Mouse (Mus musculus): Measurements from ENCODE around the gene Wdhd1. TPM values are rescaled to one million over a fixed set of nuclear protein-coding genes. Genes with fewer than 3 reads are reported as not detected.
"Not testable (repeated sequence)": the region's sequence is repeated elsewhere in the genome, so short reads cannot be mapped to it uniquely, and the experiment has no call there.

The Wdhd1 gene
- total RNA-seq (2021): 1 to 10 TPM; 2.0 to 3.0 TPM
- 0.13 and 0.28 TPM in 2 replicates for polyA plus RNA-seq (2012; rRNA removed)
- long read RNA-seq, full-length matches to known transcripts: 2 of 2 reads
- long read RNA-seq, partial matches to known transcripts: 0 of 2 reads
- long read RNA-seq, other reads (novel, unspliced or antisense): 0 of 2 reads

- peak; percentile 98 for DNase-seq
These were observed at the start of gene Wdhd1, which contains the start of gene Socs4 for GRCm38 (mm10) chr14:47276637-47277393. Gene Wdhd1, minus strand, starts transcription at chr14:47276857. Gene Socs4, plus strand, starts transcription at chr14:47276931.

GRCm38 (mm10) chr14:47325965-47326761 is 49.5 kb upstream of the Wdhd1 start:
- DNase-seq: no peak

- DNase-seq: not testable (repeated sequence)
These were observed 44.9 kb upstream of the Wdhd1 start for GRCm38 (mm10) chr14:47321581-47321980.

- DNase-seq: no peak
These were observed 42.7 kb upstream of the Wdhd1 start for GRCm38 (mm10) chr14:47319362-47319761.

- no peak for DNase-seq
These were observed 33.9 kb upstream of the Wdhd1 start for GRCm38 (mm10) chr14:47310342-47311181.

GRCm38 (mm10) chr14:47309061-47309460 is 32.4 kb upstream of the Wdhd1 start:
- no peak for DNase-seq

GRCm38 (mm10) chr14:47307669-47308068 is 31.0 kb upstream of the Wdhd1 start:
- DNase-seq: no peak

- DNase-seq: no peak
These were observed 29.3 kb upstream of the Wdhd1 start for GRCm38 (mm10) chr14:47305933-47306332.

- no peak for DNase-seq
These were observed 28.3 kb upstream of the Wdhd1 start for GRCm38 (mm10) chr14:47304814-47305405.

- no peak for DNase-seq
These were observed 26.4 kb upstream of the Wdhd1 start for GRCm38 (mm10) chr14:47302885-47303680.

- peak; percentile 51 for DNase-seq
These were observed 22.2 kb upstream of the Wdhd1 start for GRCm38 (mm10) chr14:47298819-47299261.

- DNase-seq: no peak
These were observed 21.7 kb upstream of the Wdhd1 start for GRCm38 (mm10) chr14:47298408-47298792.

- peak; percentile 95 for DNase-seq
These were observed 21.2 kb upstream of the Wdhd1 start, which contains the start of gene Mapk1ip1l for GRCm38 (mm10) chr14:47297785-47298407. Gene Mapk1ip1l, plus strand, starts transcription at chr14:47298266.

- no peak for DNase-seq
These were observed 19.6 kb upstream of the Wdhd1 start for GRCm38 (mm10) chr14:47296232-47296631.

- DNase-seq: no peak
These were observed 17.5 kb upstream of the Wdhd1 start for GRCm38 (mm10) chr14:47294136-47294535.

GRCm38 (mm10) chr14:47291772-47292171 is 15.1 kb upstream of the Wdhd1 start:
- DNase-seq: peak; percentile 55

- DNase-seq: no peak
These were observed 10.4 kb upstream of the Wdhd1 start for GRCm38 (mm10) chr14:47287021-47287420.

- DNase-seq: no peak
These were observed 9.6 kb upstream of the Wdhd1 start for GRCm38 (mm10) chr14:47286215-47286614.

GRCm38 (mm10) chr14:47285271-47285670 is 8.6 kb upstream of the Wdhd1 start:
- no peak for DNase-seq

- DNase-seq: no peak
These were observed 6.9 kb upstream of the Wdhd1 start for GRCm38 (mm10) chr14:47283568-47283967.
